Mouse (Mus musculus) regulatory T cell (primary cell): ENCODE measurements around the gene H2-DMb2.
"Not testable (repeated sequence)": the region's sequence is repeated elsewhere in the genome, so short reads cannot be mapped to it uniquely, and the experiment has no call there.

ENCODE experiments used
- in situ Hi-C: fragments of 300-600 bp; cut with MboI, MseI; formaldehyde crosslinking; loops from one replicate; pipeline ENCODE4 v1.15.1; 2025; ENCODE audit warnings: high pct_unique_total_duplicates

The H2-DMb2 gene

DNA sequence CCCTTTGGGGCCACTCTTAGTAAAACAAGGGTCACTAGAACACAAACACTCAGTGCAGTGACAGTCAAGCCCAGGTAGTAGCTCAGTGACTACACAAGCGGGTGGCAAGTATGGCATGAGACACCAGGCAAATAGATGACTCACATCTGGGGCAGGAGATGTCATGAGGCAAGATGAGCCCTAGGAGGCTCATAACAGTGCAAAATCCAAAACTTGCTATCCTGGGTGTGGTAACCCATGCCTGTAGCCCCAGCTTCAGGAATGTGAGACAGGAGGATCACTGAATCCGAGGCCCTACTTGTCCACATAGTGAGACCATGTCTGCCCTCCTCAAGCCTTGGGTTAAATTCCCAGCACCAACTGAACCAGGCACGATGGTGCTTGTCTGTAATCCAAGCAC lies 8.7 kb upstream of the H2-DMb2 start:
- in situ Hi-C loops = loop anchor here (5.0 kb wide), 1 partner anchor 33 kb away; no protein-coding TSS in a partner anchor

DNA sequence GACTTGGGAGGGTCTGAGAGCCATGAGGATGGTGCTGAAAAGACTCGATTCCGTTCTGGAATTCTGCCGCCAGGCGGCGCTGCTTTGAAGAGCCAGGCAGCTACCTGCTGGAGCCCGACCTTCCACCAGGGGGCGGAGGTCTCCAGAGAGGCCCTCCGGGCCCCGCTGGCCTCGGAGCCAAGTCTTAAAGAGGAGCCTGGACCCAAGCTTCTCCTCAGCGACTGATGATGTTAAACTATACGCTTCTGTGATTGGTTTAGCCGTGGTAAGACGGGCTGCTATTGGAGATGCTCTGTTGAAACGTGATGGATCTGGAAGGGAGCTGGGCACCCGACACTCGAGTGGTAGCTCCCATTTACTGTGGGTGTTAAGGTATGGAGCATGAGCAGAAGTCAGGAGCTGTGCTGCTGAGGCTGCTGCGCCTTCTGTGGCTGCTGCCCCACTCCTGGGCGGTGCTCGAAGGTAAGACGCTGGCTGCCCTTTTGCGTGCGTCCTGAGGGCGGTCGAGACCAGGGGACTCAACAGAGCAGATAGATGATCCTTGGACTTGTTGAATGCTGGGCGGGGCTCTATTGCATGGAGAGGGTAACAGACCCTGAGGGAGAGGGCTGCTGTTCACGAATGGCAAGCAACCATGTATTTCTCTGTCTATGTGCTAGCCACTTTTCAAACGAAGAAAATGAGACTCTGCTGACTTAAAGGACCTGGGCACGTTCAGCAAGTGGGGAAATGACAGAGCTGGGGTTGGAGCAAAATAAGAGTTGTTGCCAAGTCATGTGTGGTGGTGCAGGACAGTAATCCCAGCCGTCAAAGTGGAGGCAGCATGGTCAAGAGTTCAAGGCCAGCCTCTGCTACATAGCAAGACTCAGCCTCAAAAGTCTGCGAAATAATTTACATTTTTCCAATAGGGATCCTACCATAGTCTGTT lies 7.5 kb upstream of the H2-DMb2 start:
- in situ Hi-C loops = no loop called here

DNA sequence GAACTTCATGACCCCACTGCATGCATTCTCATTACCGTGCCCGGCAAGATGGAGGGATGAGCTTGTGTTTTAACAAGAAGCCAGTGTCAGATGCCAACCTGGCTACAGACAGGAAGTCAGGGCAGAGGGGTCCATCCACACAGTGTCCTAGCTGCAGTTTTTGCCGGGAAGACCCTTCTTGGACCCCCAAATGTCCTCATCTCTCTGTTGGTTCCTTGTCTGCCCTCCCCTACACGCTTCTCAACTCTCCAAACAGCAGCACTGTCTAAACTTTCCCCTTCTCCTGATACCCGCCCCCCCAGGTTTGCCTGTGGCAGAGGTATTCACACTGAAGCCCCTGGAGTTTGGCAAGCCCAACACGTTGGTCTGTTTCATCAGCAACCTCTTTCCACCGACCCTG lies 5.5 kb upstream of the H2-DMb2 start:
- in situ Hi-C loops = no loop called here

DNA sequence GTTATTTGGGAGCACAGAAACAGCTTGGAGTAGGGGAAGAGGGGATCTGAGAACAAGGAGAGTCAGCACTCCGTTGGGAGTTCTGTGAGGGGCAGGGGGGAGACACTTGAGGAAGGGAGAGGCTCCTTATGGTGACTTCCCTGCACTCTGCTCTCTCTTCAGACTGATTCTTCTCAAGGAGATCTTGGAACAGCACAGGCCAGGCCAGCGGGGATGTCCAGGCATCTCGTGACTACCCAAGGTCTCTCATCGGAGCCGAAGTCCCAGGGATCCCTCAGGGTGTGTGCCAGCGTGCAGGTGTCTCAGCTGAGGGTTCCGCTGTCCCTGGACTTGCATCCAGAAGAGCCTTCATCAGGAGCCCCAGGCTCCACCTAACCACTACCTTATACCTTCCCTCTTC lies 4.5 kb upstream of the H2-DMb2 start:
- in situ Hi-C loops = no loop called here

DNA sequence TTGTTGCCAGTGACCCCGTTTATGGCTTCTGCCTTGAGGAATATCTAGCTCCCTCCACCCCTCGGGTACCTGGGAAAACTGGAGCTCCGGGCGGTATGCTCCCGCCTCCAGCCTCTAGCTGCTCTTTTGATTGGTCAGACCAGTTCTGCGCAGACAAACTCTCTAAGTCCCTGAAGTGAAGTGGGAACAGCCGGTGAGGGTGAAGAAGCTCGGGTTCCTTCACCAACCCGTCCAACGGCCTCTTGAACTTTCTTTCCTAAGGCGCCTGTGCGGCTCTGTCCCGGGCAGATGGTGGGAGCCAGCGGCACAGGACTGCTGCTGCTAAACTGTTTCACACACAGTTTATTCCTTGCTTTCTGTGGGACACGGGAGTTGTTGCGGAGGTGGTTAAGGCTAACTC lies 3.7 kb upstream of the H2-DMb2 start:
- in situ Hi-C loops = no loop called here

DNA sequence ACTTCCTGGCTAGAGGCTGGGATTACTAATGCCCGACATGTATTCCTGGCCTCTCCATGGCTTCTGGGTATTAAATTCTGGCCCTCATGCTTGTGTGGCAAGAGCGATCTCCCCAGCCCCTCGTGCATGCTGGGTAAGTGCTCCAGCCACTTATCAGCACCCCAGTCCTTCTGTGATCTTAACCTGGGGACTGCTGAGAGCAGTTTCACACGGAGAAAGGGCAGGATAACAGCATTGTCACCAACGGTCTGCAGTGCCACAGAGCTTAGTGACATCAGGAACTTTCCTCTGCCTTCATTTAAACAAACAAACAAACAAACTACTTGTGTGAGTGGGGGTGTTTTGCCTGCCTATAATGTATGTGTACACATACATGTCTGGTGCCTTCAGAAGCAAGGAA lies 2.9 kb upstream of the H2-DMb2 start:
- in situ Hi-C loops = no loop called here

DNA sequence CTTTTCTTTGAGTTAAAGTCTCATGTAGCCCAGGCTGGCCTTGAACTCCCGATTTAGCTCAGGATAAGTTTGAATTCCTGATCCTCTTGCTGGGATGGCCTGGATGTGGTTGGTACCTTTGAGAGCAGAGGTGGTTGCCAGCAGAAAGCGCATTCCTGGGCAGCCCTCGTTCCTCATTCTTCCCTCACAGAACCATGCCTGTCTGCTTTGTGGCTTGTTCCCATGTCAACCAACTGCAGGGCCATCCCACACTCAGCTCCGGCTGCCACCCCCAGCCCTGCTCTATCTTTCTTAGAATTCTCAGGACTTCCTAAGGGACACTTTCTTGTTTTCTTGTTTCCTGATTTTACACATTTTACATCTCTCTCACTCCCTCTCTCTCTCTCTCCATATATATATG lies 1.7 kb upstream of the H2-DMb2 start:
- in situ Hi-C loops = no loop called here

DNA sequence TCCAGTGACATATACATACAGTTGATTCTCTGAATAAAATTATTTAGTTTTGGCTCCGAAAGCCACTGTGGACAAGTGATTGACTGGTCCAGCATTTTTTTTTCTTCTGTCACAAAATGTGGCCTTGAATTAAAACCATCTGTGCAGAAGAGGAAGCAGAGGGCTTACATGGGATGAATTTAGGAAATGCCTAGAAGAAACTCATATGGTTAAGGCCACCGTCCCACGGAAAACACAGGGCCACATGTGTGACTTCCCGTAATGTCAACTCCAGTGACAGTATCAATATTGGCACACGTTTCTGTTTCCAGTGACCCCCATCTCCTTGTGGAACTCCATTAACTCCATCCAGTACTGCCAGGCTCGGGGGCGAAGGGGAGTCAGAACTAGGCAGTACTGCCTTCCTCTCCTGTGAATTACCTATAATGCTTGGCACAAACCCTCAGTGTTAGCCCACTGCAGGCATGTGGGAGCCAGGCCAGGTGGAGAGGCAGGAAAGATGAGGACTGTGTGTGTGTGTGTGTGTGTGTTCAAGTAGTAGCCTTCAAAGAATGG lies 574 bp upstream of the H2-DMb2 start:
- in situ Hi-C loops = no loop called here

DNA sequence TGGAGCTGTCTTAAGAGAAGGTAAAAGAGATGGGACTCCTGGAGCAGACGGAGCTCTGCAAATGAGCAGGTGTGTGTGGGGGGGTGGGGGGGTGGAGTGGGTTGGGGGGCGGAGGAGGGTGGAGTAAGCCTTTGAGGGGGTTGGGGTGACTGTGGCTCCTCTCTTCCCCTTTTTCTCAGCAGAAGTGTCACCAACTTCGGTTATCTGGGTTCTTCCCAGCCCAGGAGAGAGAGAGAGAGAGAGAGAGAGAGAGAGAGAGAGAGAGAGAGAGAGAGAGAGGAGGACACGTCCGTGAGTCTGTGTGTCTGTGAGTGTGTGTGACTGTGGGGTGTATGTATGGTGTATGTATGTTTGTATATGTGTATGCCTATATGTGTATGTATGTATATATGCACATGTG lies 354 bp downstream of the H2-DMb2 start:
- in situ Hi-C loops = no loop called here

DNA sequence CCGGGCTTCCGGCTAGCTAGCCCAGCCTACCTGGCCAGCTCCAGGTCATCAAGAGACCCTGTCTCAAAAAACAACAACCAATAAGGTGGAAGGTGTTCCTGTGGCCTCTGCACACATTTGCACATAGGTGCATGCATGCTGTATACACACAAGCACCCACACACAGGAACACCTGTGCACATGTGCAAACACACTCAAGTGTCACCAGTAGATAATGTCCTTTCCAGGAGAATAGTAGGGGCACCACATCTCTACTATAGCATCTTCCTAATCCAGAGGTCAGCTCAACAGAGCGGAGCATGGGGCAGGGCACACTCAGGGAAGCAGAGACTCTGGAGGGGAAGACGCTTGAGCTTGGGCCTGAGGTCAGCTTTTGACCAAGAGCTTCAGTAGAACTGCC lies 1.1 kb downstream of the H2-DMb2 start:
- in situ Hi-C loops = not testable (repeated sequence)

DNA sequence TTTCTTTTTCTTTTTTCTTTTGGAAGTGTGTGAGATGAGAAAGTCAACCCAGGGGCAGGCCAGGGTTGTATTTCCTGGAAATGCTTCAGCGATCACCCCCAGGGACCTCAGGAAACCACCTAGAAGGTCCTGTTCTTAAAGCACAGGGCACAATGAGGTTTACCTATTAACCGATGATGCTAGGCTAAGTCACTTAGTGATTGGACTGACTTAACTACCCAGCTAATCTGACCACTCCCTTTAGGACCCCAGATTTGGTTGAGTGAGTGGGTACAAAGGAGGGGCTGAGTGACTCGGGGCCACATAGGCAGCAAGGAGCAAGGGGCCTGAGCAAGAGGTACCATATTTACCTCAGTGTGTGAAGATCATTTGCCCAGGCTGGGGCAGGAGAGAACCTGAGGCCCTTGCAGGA lies 1.9 kb downstream of the H2-DMb2 start:
- in situ Hi-C loops = no loop called here

DNA sequence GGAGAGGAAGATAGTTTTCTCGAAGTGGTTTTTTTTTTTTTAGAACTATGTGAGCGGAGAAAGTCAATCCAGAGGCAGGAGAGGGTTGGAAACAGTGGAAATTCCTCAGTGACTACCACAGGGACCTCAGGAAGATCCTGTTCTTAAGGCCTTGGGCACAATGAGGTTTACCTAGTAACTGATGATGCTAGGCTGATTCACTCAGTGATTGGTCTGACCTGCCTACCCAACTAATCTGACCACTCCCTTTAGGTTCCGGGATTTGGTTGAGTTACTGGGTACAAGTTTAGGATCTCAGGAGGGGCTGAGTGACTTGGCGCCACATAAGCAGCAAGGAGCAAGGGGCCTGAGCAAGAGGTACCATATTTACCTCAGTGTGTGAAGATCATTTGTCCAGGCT lies 9.8 kb downstream of the H2-DMb2 start, which contains the start of gene H2-DMb1:
Gene H2-DMb1 (plus strand): TSS at position 150 of the 400 bp plus-strand sequence.
- in situ Hi-C loops = no loop called here

DNA sequence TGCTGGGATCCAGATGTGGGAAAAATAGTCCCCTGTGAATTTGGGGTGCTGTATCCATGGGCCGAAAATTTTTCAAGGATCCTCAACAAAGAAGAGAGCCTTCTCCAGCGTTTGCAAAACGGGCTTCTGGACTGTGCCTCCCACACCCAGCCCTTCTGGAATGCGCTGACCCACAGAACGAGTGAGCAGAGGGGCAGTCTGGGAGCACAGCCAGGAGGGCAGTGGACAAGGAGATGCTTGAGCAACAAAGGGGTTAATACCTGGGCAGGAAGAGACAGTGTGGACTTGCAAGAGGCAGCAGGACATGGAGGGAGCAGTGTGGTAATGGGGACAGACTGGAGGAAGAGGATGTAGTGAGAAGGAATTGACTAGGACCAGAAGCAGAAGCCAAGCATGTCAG lies 12.4 kb downstream of the H2-DMb2 start:
- in situ Hi-C loops = no loop called here

DNA sequence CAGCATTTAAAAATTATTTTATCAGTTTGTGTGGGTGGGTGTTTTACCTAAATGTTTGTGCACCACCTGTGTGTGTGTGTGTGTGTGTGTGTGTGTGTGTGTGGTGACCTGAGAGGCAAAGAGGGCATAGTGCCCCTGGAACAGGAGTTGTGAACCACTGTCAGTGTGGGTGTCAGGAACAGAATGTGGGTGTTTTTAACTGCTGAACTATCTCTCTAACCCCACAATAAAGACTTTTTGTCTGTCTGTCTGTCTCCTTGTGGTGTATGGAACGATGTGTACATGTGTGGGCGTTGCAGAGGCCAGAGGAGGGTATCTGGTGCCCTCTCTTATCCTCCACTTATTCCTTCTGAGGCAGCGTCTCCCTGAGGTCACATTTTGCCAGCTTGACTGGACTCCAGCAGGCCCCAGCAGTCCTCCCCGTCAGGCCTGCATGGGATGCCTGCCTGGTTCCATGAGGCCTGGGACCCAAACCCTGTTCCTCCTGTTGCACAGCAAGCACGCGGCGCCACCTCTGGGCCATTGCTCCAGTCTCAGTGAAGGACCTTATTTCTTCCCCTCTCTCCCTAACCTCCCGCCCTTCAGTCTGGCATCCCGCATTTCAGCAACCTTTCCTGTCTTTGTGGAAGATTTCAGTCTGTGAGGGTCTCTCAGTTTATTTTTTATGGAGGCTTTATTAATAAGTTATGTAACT lies 21.2 kb downstream of the H2-DMb2 start:
- in situ Hi-C loops = no loop called here

DNA sequence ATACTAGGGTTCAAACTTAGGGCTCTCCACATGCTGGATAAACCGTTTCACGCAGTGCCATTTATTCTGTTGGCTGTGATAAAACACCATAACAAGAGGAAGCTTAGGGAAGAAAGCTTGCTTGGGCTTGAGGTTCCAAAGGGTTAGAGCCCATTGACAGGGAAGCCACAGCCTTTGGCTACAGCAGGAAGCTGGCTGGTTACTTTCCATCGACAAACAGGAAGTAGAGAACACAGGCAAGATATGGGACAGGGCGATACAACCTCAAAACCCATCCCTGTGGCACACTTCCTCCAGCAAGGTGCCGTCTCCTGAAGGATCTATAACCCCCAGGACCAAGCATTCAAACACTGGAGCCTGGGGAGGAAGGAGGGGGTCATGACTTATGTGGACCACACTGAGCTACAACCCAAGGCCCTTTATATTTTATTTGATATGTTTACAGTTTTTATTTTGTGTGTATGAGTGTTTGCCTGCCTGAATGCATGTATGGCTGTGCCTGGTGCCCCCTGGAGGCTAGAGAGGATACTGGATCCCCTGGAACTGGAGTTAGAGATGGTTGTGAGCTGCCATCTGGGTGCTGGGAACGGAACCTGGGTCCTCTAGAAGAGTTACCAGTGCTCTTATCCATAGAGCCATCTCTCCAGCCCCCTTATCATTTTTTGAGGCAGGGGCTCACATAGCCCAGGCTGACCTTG lies 22.1 kb downstream of the H2-DMb2 start:
- in situ Hi-C loops = loop anchor here (5.0 kb wide), 2 partner anchors 33 to 73 kb away; partner anchors contain the start of gene H2-Oa

DNA sequence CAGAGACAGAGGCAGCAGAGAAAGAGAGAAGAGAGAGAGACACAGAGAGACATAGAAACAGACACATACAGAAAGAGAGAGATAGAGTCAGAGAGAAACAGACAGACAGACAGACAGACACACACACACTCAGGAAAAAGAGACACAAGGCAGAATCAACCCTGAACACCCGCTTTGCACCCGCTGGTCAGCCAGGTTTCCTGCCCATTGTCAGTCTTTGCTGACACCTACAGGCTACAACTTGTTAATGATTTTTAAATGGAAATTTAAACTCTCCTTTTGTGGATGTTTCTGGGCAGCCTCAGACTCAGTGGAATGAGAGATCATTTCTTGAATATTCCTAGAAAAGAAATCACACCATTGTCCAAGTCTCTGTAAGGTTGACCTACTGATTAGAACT lies 26.2 kb downstream of the H2-DMb2 start:
- in situ Hi-C loops = loop anchor here (5.0 kb wide), 2 partner anchors 37 to 77 kb away; partner anchors contain the start of gene H2-Oa

DNA sequence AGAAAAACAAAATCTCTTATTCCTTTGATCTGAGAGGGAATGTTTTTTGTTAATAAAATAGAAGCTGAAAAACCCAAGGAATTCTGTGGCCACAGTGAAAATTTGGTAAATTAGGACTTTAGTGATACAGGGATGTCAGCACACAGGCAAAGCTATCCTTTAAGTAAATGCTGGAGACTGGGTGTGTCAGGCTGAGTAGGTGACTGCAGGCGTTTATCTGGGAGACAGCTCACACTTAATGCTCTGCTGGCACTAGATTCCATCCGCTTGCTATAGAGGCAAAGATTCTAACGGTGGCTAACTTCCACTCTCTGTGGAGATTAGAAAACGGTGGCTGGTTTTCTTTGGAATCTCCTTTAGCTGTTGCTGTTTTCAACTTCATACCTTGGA lies 27.4 kb downstream of the H2-DMb2 start:
- in situ Hi-C loops = loop anchor here (5.0 to 10.0 kb wide), 3 partner anchors 42 to 234 kb away; partner anchors contain the start of gene H2-Ob

DNA sequence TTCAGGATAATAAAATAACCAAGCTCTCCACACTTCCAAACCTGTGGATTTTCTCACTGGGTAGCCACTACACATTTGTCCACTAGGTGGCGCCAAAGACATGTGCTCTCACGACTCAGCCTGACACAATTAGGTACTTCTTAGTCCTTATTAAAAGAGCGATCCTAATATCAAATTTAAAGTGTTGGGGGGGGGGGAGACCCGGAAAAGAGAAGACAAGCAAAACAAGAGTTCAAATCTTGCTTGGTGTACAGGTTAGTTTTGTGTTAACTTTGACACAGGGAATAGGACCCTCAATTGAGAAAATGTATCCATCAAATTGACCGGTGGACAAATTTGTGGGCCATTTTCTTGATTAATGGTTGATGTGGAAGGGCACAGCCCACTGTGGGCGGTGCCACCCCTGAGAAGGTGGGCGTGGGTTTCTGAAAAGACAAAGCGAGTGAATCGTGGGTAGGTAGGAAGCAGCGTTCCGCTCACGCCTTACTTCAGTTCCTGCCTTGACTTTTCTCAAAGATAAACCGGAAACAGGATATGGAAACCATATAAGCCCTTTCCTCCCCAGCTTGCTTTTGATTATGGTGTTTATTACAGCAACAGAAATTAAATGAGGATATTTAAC lies 27.9 kb downstream of the H2-DMb2 start:
- in situ Hi-C loops = loop anchor here (5.0 to 10.0 kb wide), 3 partner anchors 41 to 234 kb away; partner anchors contain the start of gene H2-Ob

DNA sequence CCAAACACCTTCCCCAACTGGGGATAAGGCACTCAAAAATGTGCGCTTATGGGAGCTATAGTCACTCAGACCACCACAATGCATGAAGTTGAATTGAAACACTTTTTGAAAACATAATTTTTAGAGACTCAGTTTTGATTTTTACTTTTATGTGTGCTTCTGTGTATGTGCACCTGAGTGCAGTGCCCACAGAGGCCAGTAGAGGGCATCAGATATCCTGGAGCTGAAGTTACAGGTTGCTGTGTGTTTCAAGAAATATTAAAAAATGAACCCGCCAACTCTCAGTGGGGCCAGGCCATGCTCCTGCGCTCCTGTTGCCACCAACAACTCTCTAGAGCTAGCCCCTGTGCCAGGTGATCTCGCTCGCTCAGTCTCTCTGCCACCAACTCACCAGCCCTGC lies 29.4 kb downstream of the H2-DMb2 start:
- in situ Hi-C loops = loop anchor here (5.0 to 10.0 kb wide), 3 partner anchors 40 to 232 kb away; partner anchors contain the start of gene H2-Ob

DNA sequence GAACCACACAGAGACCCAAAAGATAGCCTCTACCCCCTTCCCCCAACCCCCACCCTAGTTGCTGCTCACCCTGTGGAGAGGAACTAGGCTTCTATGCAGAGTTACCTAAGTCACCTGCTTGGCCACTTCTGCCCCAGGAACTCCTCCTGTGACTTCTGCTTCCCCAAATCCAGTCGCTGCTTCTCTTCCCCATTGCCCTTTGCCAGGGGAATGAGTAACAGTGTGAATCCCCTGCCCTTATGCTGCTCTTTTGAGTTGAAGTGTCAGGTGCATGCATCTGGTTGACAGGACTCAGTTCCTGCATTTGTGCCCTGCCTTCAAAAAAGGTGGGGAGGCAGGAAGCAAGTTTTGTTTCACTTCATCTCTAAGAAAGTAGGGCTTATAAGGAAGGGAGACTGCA lies 31.0 kb downstream of the H2-DMb2 start:
- in situ Hi-C loops = loop anchor here (5.0 to 10.0 kb wide), 3 partner anchors 38 to 231 kb away; partner anchors contain the start of gene H2-Ob

DNA sequence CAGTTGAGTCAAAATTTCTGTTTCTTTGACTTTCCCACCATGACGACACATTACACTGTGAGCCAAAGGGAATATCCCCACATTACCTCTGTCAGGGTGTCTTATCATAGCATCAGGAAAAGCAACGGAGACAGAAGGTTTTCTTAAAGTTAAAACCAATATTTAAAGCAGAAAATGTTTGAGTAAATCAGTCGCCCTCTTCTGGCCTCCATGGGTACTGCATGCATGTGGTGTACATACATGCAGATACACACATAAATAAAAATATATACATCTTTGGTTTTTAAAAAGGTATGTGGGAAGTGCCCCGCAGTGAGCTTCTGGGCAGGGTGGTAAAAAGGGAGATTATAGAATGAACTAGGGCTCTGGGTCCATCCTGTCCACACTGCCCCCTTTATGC lies 34.1 kb downstream of the H2-DMb2 start:
- in situ Hi-C loops = loop anchor here (10.0 kb wide), 1 partner anchor 228 kb away; no protein-coding TSS in a partner anchor
